Mouse (Mus musculus) kidney, adult 2 months (tissue): ENCODE data around the gene Phlda1.

ENCODE experiments used
- CTCF ChIP-seq: fragments of 200-500 bp; conservative IDR thresholded peaks from 2 replicates; pipeline ENCODE4 v1.5.1; 2011; ENCODE audit warnings: low read depth, mild to moderate bottlenecking, control low read depth, low read length, moderate library complexity, mixed read lengths; ENCODE audit not compliant: insufficient read depth, insufficient read length
- POLR2A ChIP-seq: fragments of 200-500 bp; IDR thresholded peaks from one replicate; pipeline ENCODE4 v1.6.1; 2011; ENCODE audit warnings: low read depth, low read length, control low read depth

DNA sequence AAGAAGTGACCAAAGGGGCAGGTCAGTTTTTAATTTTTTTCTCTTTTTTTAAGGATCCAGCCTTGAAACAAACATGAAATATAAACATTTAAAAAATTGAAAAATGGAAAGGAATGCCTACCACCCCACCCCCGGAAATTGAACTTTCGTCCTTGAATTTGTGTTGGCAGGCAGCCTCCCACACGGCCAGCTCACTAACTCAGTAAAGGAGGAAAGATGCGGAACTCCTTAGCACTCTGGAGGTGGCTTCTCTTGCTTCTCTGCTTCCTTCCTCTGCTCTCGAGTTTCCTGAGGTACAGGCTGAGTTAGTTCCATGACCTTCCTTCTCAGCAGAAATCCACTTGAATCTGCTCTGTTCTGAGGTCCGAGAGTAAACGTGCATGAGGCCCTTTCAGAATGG lies 4.7 kb downstream of the Phlda1 start:
- TF ChIP-seq CTCF (no peak), POLR2A (no peak)
